Mouse (Mus musculus) spleen, adult 2 months (tissue): Measurements from ENCODE around the gene Gnaq. TPM values are rescaled to one million over a fixed set of nuclear protein-coding genes. Genes with fewer than 3 reads are reported as not detected.

Experiments
- DNase-seq, 2 experiments: peaks; one replicate each; pipeline versions ENCODE4 v3.0.0 to v3.0.0-alpha.2; 2012 to 2021; ENCODE audit warnings: low spot score in 2 of 2, low read depth in 1 of 2
- H3K27ac ChIP-seq: fragments of 200-500 bp; 2 replicates; pipeline ENCODE4 v1.5.1; 2012; ENCODE audit warnings: low read length, inconsistent platforms; ENCODE audit not compliant: insufficient read depth
- H3K27me3 ChIP-seq: fragments of 200-500 bp; 2 replicates; pipeline ENCODE4 v1.6.1; 2012; ENCODE audit warnings: mild to moderate bottlenecking, moderate library complexity, low read length, inconsistent platforms; ENCODE audit not compliant: control insufficient read depth, insufficient read depth
- H3K36me3 ChIP-seq: fragments of 200-500 bp; 2 replicates; pipeline ENCODE4 v1.6.1; 2012; ENCODE audit warnings: mild to moderate bottlenecking, low read length, inconsistent platforms; ENCODE audit not compliant: control insufficient read depth, insufficient read depth
- H3K4me1 ChIP-seq: fragments of 200-500 bp; 2 replicates; pipeline ENCODE4 v1.6.1; 2011; ENCODE audit warnings: inconsistent platforms; ENCODE audit not compliant: control insufficient read depth, insufficient read depth, insufficient read length
- H3K4me3 ChIP-seq: fragments of 200-500 bp; 2 replicates; pipeline ENCODE4 v1.5.1; 2011; ENCODE audit warnings: mild to moderate bottlenecking, inconsistent platforms; ENCODE audit not compliant: insufficient read depth, insufficient read length; ENCODE audit errors: extremely low read depth
- CTCF ChIP-seq: fragments of 200-500 bp; IDR thresholded peaks from 2 replicates; pipeline ENCODE4 v1.5.1; 2011; ENCODE audit warnings: mild to moderate bottlenecking, inconsistent platforms; ENCODE audit not compliant: insufficient read depth, insufficient read length, insufficient replicate concordance; ENCODE audit errors: extremely low read depth
- POLR2A ChIP-seq: fragments of 200-500 bp; IDR thresholded peaks from 2 replicates; pipeline ENCODE4 v1.6.1; 2011; ENCODE audit warnings: low read depth, low read length, inconsistent platforms
- WGBS: fragments of 180-500 bp; shearing (Covaris S2); methylation state at CpG from one replicate; pipeline ENCODE4 v1.1.7; 2018; 5-methylcytosine and 5-hydroxymethylcytosine counted together
- polyA plus RNA-seq: library from polyadenylated mRNA; depleted of rRNA; stranded (reverse); fragments of >200 nt; gene quantifications from 2 replicates; pipeline ENCODE4 v1.2.3, GENCODE M21; 2012

Gene Gnaq
- polyA plus RNA-seq, 1 experiment: 7.3 TPM

- no peak for DNase-seq
- 16% methylated on average over 6 of the region's 6 CpGs for WGBS
- peak overlapping the region; percentile 63; the same call in 1 of the 2 replicates for H3K27ac ChIP-seq
- peaks cover 6% of the 10 kb centered on the region for H3K4me1 ChIP-seq
- H3K36me3 ChIP-seq: no peaks in the 10 kb centered on the region
- peaks cover 1% of the 10 kb centered on the region for H3K27me3 ChIP-seq
- H3K4me3 ChIP-seq: peak overlapping the region; percentile 82; the same call in 1 of the 2 replicates
- TF ChIP-seq CTCF (no peak), POLR2A (no peak)
Measured at GRCm38 (mm10) chr19:16131831-16132230, 800 bp upstream of the Gnaq start.

- peak overlapping the region; percentile 82 for H3K4me3 ChIP-seq
- H3K36me3 ChIP-seq: no peaks in the 10 kb centered on the region
- H3K4me1 ChIP-seq: peaks cover 6% of the 10 kb centered on the region
- peak; percentile 36 to 89 for DNase-seq
- H3K27ac ChIP-seq: peak overlapping the region; percentile 63
- WGBS: under 1% methylated on average over 46 of the region's 57 CpGs
- H3K27me3 ChIP-seq: peaks cover 1% of the 10 kb centered on the region
- TF ChIP-seq POLR2A (no peak), CTCF (no peak)
Measured at GRCm38 (mm10) chr19:16132340-16132790, 266 bp upstream of the Gnaq start.

GRCm38 (mm10) chr19:16132865-16133720 is 462 bp downstream of the Gnaq start:
- TF ChIP-seq CTCF (no peak), POLR2A (no peak)
- Histone ChIP-seq H3K27me3 (peaks cover 1% of the 10 kb centered on the region), H3K27ac (peak overlapping the region; percentile 63), H3K4me3 (peak overlapping the region; percentile 82), H3K4me1 (peaks cover 6% of the 10 kb centered on the region), H3K36me3 (no peaks in the 10 kb centered on the region)
- WGBS: 3% methylated on average over 139 of the region's 139 CpGs
- DNase-seq: peak in 1 of 2 experiments; percentile 47

- TF ChIP-seq CTCF (no peak), POLR2A (no peak)
- H3K27me3 ChIP-seq: peaks cover 1% of the 10 kb centered on the region
- WGBS: 12% methylated on average over 25 of the region's 25 CpGs
- no peaks in the 10 kb centered on the region for H3K36me3 ChIP-seq
- peak overlapping the region; percentile 63 for H3K27ac ChIP-seq
- peak overlapping the region; percentile 82 for H3K4me3 ChIP-seq
- DNase-seq: no peak
- H3K4me1 ChIP-seq: peaks cover 6% of the 10 kb centered on the region
Measured at GRCm38 (mm10) chr19:16133721-16134570, 1.3 kb downstream of the Gnaq start.

GRCm38 (mm10) chr19:16138064-16138580 is 5.5 kb downstream of the Gnaq start:
- Histone ChIP-seq H3K27ac (no peak overlapping the region), H3K4me1 (peaks cover 11% of the 10 kb centered on the region), H3K27me3 (no peaks in the 10 kb centered on the region; the same call in 1 of the 2 replicates), H3K4me3 (no peak overlapping the region), H3K36me3 (no peaks in the 10 kb centered on the region)
- 82% methylated on average over 5 of the region's 5 CpGs for WGBS
- no peak for TF ChIP-seq POLR2A
- DNase-seq: no peak

- Histone ChIP-seq H3K4me3 (no peak overlapping the region), H3K27me3 (no peaks in the 10 kb centered on the region), H3K27ac (peak overlapping the region; percentile 40; the same call in 1 of the 2 replicates), H3K4me1 (peaks cover 8% of the 10 kb centered on the region), H3K36me3 (no peaks in the 10 kb centered on the region)
- 20% methylated on average over 4 of the region's 4 CpGs for WGBS
- no peak for DNase-seq
- TF ChIP-seq POLR2A: no peak
- no peak for TF ChIP-seq CTCF
Measured at GRCm38 (mm10) chr19:16140710-16141109, 8.1 kb downstream of the Gnaq start.
